Mouse (Mus musculus): ENCODE data around the gene Slc13a5.

The Slc13a5 gene

DNA sequence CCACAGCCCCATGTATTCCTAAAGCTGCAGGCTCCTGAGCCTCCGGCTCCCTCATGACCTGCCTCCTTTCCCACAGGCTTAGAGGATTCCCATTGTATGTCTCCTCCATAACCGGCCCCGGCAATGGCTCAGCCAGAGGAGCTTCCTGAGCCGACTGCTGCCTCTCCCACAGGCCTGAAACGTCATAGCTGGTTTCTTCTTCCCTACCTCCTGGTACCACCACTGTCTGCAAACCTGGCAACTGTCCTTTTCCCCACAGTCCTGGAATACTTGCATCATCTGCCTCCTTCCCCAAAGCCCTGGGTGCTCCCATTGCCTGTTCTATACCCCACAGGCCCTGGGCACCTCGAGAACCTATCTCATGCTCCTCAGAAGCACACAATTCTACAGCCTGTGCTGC is 61.8 kb downstream of the Slc13a5 start:
- no peak for DNase-seq (ENCODE audit: low spot score)

DNA sequence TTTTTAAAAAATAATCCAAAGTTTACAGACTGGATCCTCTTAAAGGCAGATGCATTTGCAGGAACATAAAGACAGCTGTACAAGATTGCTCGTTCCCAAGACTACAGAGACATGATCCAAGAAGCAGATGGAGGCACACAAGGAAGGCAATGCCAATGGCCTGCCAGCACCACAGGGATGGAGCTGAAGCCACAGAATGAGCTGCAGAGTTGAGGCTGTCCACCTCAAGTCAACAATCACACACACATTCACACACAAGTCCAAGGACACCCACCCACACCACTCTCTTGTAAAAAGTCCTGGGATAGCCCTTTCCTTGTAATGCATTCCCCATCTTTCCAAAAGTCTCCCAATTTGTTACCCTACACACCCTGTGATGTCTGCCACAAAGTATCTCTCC is 63.6 kb downstream of the Slc13a5 start:
- DNase-seq (ENCODE audit: low spot score): no peak

GRCm38 (mm10) chr11:72196506-72196905 is 70.5 kb downstream of the Slc13a5 start:
- DNase-seq (ENCODE audit: low spot score): no peak

DNA sequence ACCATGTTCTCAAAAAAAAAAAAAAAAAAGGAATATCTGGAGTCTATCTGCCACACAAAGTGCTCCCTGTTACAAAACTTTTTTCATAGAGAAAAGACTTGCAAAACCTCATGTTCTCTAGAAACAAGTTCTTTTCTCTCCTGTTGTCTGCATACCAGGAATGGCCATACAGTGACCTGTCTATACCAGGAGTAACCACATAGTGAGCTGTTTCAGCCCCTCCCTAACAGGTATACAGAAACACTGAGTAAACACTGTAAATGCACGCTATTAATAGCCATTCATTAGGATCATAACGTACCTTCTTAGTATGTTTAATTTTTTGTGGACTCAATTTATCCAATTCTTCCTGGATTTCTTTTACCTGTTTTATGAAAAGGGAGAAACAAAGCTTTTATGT is 72.8 kb downstream of the Slc13a5 start:
- no peak for DNase-seq (ENCODE audit: low spot score)

Measured in layer of hippocampus, adult 9-10 months (tissue).